Mouse (Mus musculus): ENCODE data around the gene Hoxc13. TPM values are rescaled to one million over a fixed set of nuclear protein-coding genes. Genes with fewer than 3 reads are reported as not detected.

Gene Hoxc13
- total RNA-seq, 2 experiments from 2014 or later, result not detected

GRCm38 (mm10) chr15:102945185-102946077 is 24.5 kb downstream of the Hoxc13 start:
- no peak for DNase-seq (ENCODE audit: low spot score in 2 of 2)
- Histone ChIP-seq H3K4me3 (no peak overlapping the region), H3K27ac (no peak overlapping the region)
- TF ChIP-seq CTCF (conservative IDR thresholded peaks at IDR 0.05), result no peak

DNA sequence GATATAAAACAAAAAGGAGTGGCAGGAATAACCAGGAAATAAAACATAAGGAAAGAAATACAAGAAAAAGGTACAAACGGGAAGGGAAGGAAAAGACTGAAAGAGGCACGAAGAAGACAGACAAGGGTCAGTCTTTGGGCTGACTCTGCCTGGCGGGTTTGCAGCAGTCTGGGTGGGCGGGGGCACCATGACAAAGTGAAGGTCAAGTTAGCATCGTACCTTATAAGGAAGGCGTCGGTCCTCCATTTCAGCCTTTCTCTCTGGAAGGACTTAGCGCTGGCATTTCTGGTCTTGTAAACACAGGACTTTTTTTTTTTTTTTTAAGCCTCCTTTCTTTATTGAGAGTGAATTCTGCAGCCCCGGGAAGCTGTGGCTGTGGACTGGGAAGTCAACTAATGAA is 26.4 kb downstream of the Hoxc13 start:
- H3K27ac ChIP-seq, result no peak overlapping the region
- H3K4me3 ChIP-seq, result no peak overlapping the region
- TF ChIP-seq CTCF (conservative IDR thresholded peaks at IDR 0.05), result no peak
- DNase-seq (ENCODE audit: low spot score in 2 of 2), result no peak

- DNase-seq (ENCODE audit: low spot score in 2 of 2), result no peak
- H3K4me3 ChIP-seq, result no peak overlapping the region
- TF ChIP-seq CTCF (conservative IDR thresholded peaks at IDR 0.05), result no peak
- no peak overlapping the region for H3K27ac ChIP-seq
Observed at GRCm38 (mm10) chr15:102948842-102949241, 27.9 kb downstream of the Hoxc13 start.

DNA sequence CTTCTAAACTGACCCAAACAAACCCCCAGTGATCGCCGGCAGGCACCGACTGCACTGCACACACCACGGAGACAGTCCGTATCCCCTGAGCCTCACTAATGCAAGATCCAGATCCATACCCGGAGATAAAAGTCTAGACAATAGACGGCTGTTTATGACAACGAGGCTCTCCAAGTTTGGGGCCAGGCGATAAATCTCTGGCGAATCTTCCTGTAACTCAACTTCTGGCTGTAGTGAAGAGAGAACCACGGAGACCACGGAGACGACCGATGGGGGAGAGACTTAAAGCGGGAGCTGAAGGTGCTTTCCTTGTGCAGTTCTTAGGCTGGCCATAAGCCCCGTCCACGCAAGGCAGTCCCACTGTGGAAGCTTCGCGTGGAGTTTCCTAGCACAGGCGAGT is 28.8 kb downstream of the Hoxc13 start:
- H3K4me3 ChIP-seq, result no peak overlapping the region
- no peak overlapping the region for H3K27ac ChIP-seq
- DNase-seq (ENCODE audit: low spot score in 2 of 2), result no peak
- no peak for TF ChIP-seq CTCF (conservative IDR thresholded peaks at IDR 0.05)

DNA sequence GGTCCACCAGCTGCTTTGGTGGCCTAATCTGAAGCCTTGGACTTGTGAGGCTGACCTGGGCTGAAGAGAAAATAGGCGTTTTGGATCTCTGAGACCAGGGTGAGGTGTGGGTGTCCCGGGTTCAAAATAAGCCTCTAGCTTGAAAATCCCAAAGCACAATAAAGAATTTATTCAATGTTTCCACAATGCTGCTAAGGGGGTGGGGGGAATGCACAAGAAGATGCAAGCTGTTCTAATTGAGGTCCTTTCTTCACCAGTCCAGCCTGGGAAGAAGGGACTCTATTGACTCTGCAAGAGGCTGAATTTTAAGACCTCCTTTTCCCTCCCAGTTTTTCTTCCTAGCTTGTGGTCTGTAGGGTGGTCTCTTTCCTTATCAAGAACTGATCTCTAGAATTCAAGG is 30.0 kb downstream of the Hoxc13 start:
- H3K4me3 ChIP-seq, result no peak overlapping the region
- H3K27ac ChIP-seq, result no peak overlapping the region
- no peak for TF ChIP-seq CTCF (conservative IDR thresholded peaks at IDR 0.05)
- no peak for DNase-seq (ENCODE audit: low spot score in 2 of 2)

- no peak overlapping the region for H3K27ac ChIP-seq
- no peak for TF ChIP-seq CTCF (conservative IDR thresholded peaks at IDR 0.05)
- DNase-seq (ENCODE audit: low spot score in 2 of 2), result no peak
- H3K4me3 ChIP-seq, result no peak overlapping the region
Observed at GRCm38 (mm10) chr15:102953561-102953960, 32.7 kb downstream of the Hoxc13 start.

GRCm38 (mm10) chr15:102954192-102955006 is 33.5 kb downstream of the Hoxc13 start, which contains the start of gene Hoxc11:
Hoxc11 (plus strand) TSS chr15:102954427.
- H3K27ac ChIP-seq, result no peak within 1 kb of the TSS
- no peak within 1 kb of the TSS for H3K4me3 ChIP-seq
- TF ChIP-seq CTCF (conservative IDR thresholded peaks at IDR 0.05), result no peak
- no peak for DNase-seq (ENCODE audit: low spot score in 2 of 2)

DNA sequence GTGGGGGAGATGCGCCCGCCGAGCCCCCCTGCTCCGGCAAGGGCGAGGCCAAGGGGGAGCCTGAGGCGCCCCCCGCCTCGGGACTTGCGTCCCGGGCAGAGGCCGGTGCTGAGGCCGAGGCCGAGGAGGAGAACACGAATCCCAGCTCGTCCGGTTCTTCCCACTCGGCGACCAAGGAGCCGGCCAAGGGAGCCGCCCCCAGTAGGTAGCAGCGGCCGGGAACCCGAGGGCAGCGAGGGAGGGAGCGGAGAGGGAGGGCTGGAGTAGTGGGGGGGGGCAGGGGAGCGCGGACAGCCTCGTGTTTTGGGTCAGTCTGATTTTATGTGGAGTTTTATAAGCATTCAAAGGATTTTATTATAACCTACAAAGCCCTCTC is 34.1 kb downstream of the Hoxc13 start:
- DNase-seq (ENCODE audit: low spot score in 2 of 2), result no peak
- Histone ChIP-seq H3K4me3 (no peak overlapping the region), H3K27ac (no peak overlapping the region)
- no peak for TF ChIP-seq CTCF (conservative IDR thresholded peaks at IDR 0.05)

GRCm38 (mm10) chr15:102955833-102956640 is 35.1 kb downstream of the Hoxc13 start:
- TF ChIP-seq CTCF (conservative IDR thresholded peaks at IDR 0.05), result no peak
- DNase-seq (ENCODE audit: low spot score in 2 of 2), result no peak
- H3K4me3 ChIP-seq, result no peak overlapping the region
- no peak overlapping the region for H3K27ac ChIP-seq

DNA sequence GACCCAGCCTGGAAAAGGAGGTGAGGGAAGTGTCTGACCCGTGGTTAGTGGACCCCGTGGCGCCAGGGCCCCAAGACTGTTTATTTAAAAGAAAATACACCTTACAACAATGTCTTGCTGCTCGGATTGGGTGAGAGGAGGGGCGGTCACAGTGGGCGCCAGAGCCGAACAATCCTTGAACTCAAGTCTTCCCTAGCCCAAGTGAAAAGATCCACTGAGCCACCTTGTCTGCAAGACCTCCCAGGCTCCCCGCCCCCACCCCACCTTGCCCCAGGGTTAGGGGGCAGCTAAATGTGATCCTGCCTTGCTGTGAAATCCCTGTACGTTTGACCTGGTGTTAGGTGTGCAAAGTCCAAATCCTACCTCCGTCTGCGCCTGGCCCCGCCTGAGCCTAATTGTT is 36.0 kb downstream of the Hoxc13 start:
- Histone ChIP-seq H3K4me3 (no peak overlapping the region), H3K27ac (no peak overlapping the region)
- TF ChIP-seq CTCF (conservative IDR thresholded peaks at IDR 0.05), result no peak
- no peak for DNase-seq (ENCODE audit: low spot score in 2 of 2)

DNA sequence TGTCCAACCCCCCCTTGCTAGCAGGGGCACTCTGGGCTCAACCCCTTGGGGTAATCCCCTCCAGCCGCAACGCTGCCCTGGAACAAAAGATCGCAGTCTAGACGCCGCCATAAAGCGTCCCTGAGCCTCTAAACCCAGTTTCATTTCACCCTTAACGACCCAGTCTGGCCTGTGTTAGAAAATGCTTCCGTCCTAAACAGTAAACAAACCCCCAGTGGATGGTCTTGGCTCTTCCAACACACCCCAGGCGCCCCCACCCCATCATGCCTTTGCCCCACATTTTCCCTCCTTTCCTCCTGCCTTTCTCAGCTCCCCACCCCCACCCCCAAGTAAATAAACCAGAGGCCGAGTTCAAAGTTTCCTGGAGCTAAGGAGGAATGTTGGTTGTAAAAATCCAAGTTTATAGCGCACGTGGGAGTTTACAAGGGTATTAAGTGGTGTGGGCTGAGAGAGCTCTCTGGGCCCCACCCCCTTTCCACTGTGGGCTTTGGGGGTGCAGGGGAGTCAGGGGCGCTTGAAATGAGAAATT is 38.8 kb downstream of the Hoxc13 start:
- no peak for TF ChIP-seq CTCF (conservative IDR thresholded peaks at IDR 0.05)
- no peak for DNase-seq (ENCODE audit: low spot score in 2 of 2)
- Histone ChIP-seq H3K4me3 (no peak overlapping the region), H3K27ac (no peak overlapping the region)

GRCm38 (mm10) chr15:102961728-102962127 is 40.8 kb downstream of the Hoxc13 start:
- Histone ChIP-seq H3K27ac (no peak overlapping the region), H3K4me3 (no peak overlapping the region)
- TF ChIP-seq CTCF (conservative IDR thresholded peaks at IDR 0.05), result no peak
- no peak for DNase-seq (ENCODE audit: low spot score in 2 of 2)

Data from layer of hippocampus, adult 2 months (tissue).